Mouse (Mus musculus) liver, adult 2 months (tissue): ENCODE measurements around the gene Tnfrsf12a.

Source experiments
- CTCF ChIP-seq: fragments of 200-500 bp; IDR thresholded peaks from 2 replicates; pipeline ENCODE4 v1.5.1; 2011; ENCODE audit warnings: low read depth, low read length, control low read depth
- POLR2A ChIP-seq: fragments of 200-500 bp; IDR thresholded peaks from 2 replicates; pipeline ENCODE4 v1.6.1; 2011; ENCODE audit warnings: low read length, control low read depth; ENCODE audit not compliant: insufficient read depth; ENCODE audit errors: extremely low read depth

DNA sequence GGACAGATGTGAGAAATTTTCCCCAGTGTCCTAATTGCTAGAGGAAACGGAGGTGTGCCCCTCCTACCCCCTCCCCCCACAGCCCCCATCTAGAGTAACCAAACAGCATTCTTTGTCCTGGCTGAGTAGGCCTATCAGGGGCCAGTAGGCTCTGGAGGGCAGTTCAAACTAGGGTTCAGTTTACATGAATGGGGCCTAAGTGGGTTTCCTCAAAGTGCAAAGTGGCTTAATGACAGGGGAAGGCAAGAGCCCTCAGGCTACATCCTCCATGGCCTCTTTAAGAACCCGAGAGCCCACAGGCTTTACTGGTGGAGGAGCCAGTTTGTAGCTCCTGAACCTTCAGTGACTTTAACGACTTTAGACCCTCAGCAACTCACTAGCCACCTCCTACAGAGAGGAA is 18.5 kb upstream of the Tnfrsf12a start:
- TF ChIP-seq CTCF (no peak), POLR2A (no peak)
